Mouse (Mus musculus) C2C12 (cell line): ENCODE measurements at regions not wholly inside any gene's neighbourhood (a gene's known extent, or its start where the extent isn't known, plus 50 kb on each side); places are given as distances from the start of the nearest gene placed in this dataset.

ENCODE experiments used
- H3K27me3 ChIP-seq: one replicate; pipeline ENCODE4 v1.6.1; 2011; ENCODE audit not compliant: control insufficient read depth, insufficient read depth, insufficient read length
- H3K36me3 ChIP-seq: one replicate; pipeline ENCODE4 v1.6.1; 2011; ENCODE audit not compliant: control insufficient read depth, insufficient read depth
- H3K4me3 ChIP-seq: one replicate; pipeline ENCODE4 v1.5.1; 2011; ENCODE audit warnings: mild to moderate bottlenecking, control low read depth; ENCODE audit not compliant: poor library complexity, insufficient read depth, severe bottlenecking
- H3K79me2 ChIP-seq: one replicate; pipeline ENCODE4 v1.6.1; 2011; ENCODE audit not compliant: control insufficient read depth, insufficient read depth
- H3K79me3 ChIP-seq: one replicate; pipeline ENCODE4 v1.6.1; 2011; ENCODE audit warnings: low read depth, control low read depth
- H3ac ChIP-seq: one replicate; pipeline ENCODE3; 2011; ENCODE audit warnings: low read depth; ENCODE audit not compliant: control insufficient read depth, insufficient read length
- CEBPB ChIP-seq: IDR thresholded peaks from one replicate; pipeline ENCODE4 v1.6.1; 2011; ENCODE audit warnings: low read depth, mild to moderate bottlenecking, control low read depth, moderate library complexity
- CTCF ChIP-seq: IDR thresholded peaks from one replicate; pipeline ENCODE4 v1.5.1; 2011; ENCODE audit not compliant: control insufficient read depth, insufficient read depth, insufficient read length
- FOSL1 ChIP-seq: IDR thresholded peaks from one replicate; pipeline ENCODE4 v1.8.0; 2011; ENCODE audit warnings: mild to moderate bottlenecking, low read length; ENCODE audit not compliant: poor library complexity, insufficient read depth, severe bottlenecking
- MAX ChIP-seq: IDR thresholded peaks from one replicate; pipeline ENCODE4 v1.6.1; 2011; ENCODE audit warnings: mild to moderate bottlenecking, control low read depth
- MYOD1 ChIP-seq: IDR thresholded peaks from one replicate; pipeline ENCODE4 v1.6.1; 2011; ENCODE audit warnings: low read depth; ENCODE audit not compliant: control insufficient read depth, insufficient read length
- MYOG ChIP-seq: IDR thresholded peaks from one replicate; pipeline ENCODE4 v1.6.1; 2011; ENCODE audit not compliant: control insufficient read depth, insufficient read length; ENCODE audit errors: extremely low read depth
- USF1 ChIP-seq: IDR thresholded peaks from one replicate; pipeline ENCODE4 v1.6.1; 2011; ENCODE audit warnings: low read depth, mild to moderate bottlenecking, control low read depth, moderate library complexity

DNA sequence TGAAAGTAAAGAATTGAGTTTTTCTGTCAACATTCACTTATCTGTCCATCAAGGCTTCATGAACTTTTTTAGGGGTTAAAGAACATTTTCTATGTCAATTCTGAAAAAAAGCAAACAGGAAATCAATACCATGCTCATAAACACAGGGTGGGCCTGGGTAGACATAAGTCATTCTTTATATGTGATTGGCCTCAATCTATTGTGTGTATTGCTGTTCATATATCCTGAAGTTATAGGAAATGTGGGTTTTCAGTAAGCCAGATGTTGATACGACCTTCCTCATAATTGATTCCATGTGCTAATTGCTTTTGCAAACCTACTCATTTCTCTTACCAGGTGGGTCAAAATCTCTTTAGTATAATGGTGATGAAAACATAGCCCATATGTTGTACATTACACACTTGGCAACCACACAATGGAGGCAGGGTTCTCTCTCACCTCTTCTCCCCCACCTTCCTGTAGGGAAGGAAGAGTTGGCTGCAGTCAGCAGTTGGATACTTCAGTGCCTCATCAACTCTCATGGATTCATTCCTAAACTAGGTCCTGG, 182.6 kb upstream of the Cd180 start:
- no peak for TF ChIP-seq FOSL1
- no peak for TF ChIP-seq MYOG
- no peak for TF ChIP-seq MYOD1
- TF ChIP-seq CTCF = no peak
- TF ChIP-seq CEBPB = no peak
- no peak for TF ChIP-seq MAX
- no peak for TF ChIP-seq USF1
- Histone ChIP-seq H3K36me3 (no peaks in the 10 kb centered on the region), H3K27me3 (no peaks in the 10 kb centered on the region), H3K79me2 (no peaks in the 10 kb centered on the region), H3K4me3 (no peak overlapping the region), H3K79me3 (no peaks in the 10 kb centered on the region), H3ac (no peak overlapping the region)

DNA sequence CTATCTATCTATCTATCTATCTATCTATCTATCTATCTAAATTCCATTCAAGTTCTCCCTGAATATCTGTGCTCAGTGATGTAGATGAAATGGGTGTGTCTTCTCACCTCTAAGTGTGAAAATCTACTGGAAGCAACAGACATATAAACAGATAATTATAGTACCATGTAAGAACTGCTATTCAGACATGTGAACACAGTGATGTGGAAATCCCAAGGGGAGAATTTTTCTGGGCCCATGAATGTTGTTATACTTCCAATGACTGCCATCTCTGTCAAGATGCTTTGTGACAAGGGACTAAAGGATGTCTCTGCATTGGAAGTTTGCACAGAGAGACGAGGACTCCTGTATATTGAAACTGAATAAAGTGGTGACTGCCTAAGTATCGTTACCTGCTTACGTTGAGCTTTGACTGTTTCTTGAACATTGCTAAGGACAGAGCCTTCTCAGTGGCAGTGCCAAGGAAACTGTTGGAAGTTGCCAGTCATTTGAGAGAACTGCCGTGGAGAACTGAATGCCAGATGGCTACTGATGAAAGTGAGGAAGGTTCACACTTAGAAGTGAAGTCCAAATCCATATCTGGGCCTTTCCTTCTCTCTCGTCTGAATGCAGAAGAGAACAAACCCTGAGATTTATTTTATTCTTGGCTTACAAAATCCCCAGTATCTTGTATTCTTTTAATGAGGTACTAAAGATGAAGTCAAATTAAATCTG, 175.0 kb upstream of the Cd180 start:
- no peaks in the 10 kb centered on the region for H3K27me3 ChIP-seq
- no peaks in the 10 kb centered on the region for H3K36me3 ChIP-seq
- H3ac ChIP-seq = no peak overlapping the region
- no peak overlapping the region for H3K4me3 ChIP-seq
- H3K79me2 ChIP-seq = no peaks in the 10 kb centered on the region
- no peaks in the 10 kb centered on the region for H3K79me3 ChIP-seq
- TF ChIP-seq CEBPB (no peak), FOSL1 (no peak), MYOD1 (no peak), MYOG (no peak), USF1 (no peak), CTCF (no peak), MAX (no peak)

DNA sequence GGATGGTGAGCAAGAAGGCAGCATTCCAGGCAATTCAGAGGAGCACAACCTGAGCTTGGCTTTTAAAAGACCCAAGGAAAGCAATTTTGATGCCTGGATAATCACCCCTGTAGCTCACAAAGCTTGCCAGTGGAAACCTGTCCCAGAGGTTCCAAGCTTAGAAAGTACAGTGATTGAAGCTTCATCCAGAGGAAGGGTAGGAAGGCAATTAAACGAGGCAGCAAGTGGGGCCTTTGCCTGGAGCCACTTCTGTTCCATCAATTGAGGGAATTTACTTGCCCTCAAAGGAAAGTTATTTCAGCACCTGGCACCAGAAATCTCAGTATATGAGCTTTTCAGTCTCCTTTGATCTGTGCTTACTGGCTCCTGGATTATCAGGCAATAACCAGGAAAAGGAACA, 171.9 kb upstream of the Cd180 start:
- no peak for TF ChIP-seq USF1
- no peak for TF ChIP-seq CTCF
- TF ChIP-seq CEBPB = no peak
- TF ChIP-seq MAX = no peak
- TF ChIP-seq MYOD1 = no peak
- no peak for TF ChIP-seq FOSL1
- TF ChIP-seq MYOG = no peak
- H3K27me3 ChIP-seq = no peaks in the 10 kb centered on the region
- no peaks in the 10 kb centered on the region for H3K36me3 ChIP-seq
- no peaks in the 10 kb centered on the region for H3K79me3 ChIP-seq
- no peaks in the 10 kb centered on the region for H3K79me2 ChIP-seq
- no peak overlapping the region for H3K4me3 ChIP-seq
- H3ac ChIP-seq = no peak overlapping the region

DNA sequence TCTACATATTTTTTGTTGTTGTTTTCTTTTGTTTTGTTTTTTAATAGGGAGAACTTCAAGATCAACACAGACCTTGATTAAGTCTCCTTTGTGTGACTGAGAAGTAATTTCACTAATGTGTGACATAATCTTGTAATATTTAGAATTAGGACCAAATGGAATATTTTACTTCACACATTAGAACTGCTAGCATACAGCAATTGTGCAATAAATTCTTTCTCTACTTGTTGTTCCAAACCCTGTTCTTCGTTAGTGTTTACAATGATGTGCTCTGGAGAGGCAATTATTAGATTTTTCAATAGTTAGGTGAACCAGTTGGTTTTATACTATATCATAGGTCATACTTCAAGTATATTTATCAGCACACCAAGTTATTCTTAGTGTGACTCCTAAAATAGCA, 171.3 kb upstream of the Cd180 start:
- Histone ChIP-seq H3K36me3 (no peaks in the 10 kb centered on the region), H3K79me3 (no peaks in the 10 kb centered on the region), H3K79me2 (no peaks in the 10 kb centered on the region), H3K4me3 (no peak overlapping the region), H3ac (no peak overlapping the region), H3K27me3 (no peaks in the 10 kb centered on the region)
- TF ChIP-seq MYOD1 = no peak
- TF ChIP-seq USF1 = no peak
- TF ChIP-seq FOSL1 = no peak
- no peak for TF ChIP-seq MYOG
- no peak for TF ChIP-seq MAX
- no peak for TF ChIP-seq CEBPB
- no peak for TF ChIP-seq CTCF

DNA sequence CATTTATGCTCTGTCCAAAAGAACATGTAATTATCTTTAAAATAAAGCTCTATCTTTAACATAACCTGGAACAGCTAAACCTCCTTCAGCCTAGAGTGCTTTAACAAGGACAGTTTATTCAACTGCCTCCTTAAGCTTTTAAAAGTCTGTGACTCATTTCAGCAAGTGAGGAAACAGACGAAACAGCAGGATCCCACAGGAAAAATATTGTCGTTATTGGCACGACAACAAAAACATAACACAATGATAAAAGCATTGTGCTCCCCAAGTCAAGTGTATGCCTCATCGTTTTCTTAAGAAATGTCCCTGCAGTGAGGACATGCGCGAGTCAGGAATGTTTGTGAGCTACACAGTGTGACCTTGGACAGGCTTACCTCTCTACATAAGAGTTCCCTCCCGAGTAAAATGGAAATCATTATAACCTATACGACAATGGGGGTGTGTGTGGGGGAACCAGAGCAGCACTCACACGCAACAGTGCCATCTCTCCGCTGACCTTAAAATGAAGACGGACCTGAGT, 166.7 kb upstream of the Cd180 start:
- Histone ChIP-seq H3K4me3 (no peak overlapping the region), H3K79me3 (no peaks in the 10 kb centered on the region), H3K79me2 (no peaks in the 10 kb centered on the region), H3K36me3 (no peaks in the 10 kb centered on the region), H3K27me3 (no peaks in the 10 kb centered on the region), H3ac (no peak overlapping the region)
- TF ChIP-seq CTCF = no peak
- TF ChIP-seq MAX = no peak
- TF ChIP-seq MYOD1 = no peak
- no peak for TF ChIP-seq FOSL1
- no peak for TF ChIP-seq MYOG
- TF ChIP-seq USF1 = no peak
- no peak for TF ChIP-seq CEBPB

DNA sequence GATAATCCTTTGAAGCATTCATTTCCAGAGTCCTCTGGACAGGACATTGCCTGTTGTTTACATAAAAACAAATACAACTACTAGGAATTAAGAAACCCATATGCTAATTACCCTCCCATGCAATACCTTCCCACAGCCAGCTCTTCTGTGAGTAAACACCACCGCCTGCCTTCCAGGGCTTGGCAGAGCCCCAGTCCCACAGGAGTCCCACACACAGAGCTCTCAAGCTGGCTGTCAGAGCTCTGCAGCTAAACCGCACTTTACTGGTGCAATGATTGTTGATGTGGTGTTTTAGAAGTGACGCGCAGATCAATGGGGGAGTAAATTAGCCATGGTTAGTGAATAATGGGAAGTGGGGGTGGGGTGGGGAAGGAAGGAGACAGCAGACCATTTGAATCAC, 159.6 kb upstream of the Cd180 start:
- no peaks in the 10 kb centered on the region for H3K27me3 ChIP-seq
- no peak overlapping the region for H3ac ChIP-seq
- no peak for TF ChIP-seq FOSL1
- no peak for TF ChIP-seq MAX
- no peak for TF ChIP-seq USF1
- TF ChIP-seq CEBPB = no peak
- no peak for TF ChIP-seq MYOG
- no peak for TF ChIP-seq CTCF
- TF ChIP-seq MYOD1 = no peak
- H3K36me3 ChIP-seq = no peaks in the 10 kb centered on the region
- no peaks in the 10 kb centered on the region for H3K79me3 ChIP-seq
- no peak overlapping the region for H3K4me3 ChIP-seq
- no peaks in the 10 kb centered on the region for H3K79me2 ChIP-seq
